Mouse (Mus musculus): Measurements from ENCODE around the gene Igsf21. TPM values are rescaled to one million over a fixed set of nuclear protein-coding genes. Genes with fewer than 3 reads are reported as not detected.

Igsf21 gene
- 1.2 TPM in 2 replicates for polyA plus RNA-seq (2015; fragmentation: Nextera tagmentation; extraction: Ambion mirVana)

- peak within 1 kb of the TSS; percentile 50 for H3K4me2 ChIP-seq (replicated peaks)
- no peaks in the 10 kb centered on the region for H3K36me3 ChIP-seq
- peak; percentile 55; the same call in 1 of the 2 replicates for ATAC-seq (ENCODE audit: insufficient number of reproducible peaks, low FRiP score, low TSS enrichment, low read depth)
- H3K9ac ChIP-seq = no peak within 1 kb of the TSS
- H3K27me3 ChIP-seq = peaks cover 87% of the 10 kb centered on the region
- peaks cover 16% of the 10 kb centered on the region for H3K4me1 ChIP-seq
- no peak within 1 kb of the TSS for H3K27ac ChIP-seq (replicated peaks)
- no peaks in the 10 kb centered on the region for H3K9me3 ChIP-seq (replicated peaks)
- under 1% methylated on average over 63 of the region's 90 CpGs for WGBS
- peak within 1 kb of the TSS; percentile 33 for H3K4me3 ChIP-seq (replicated peaks)
Measured at GRCm38 (mm10) chr4:140246180-140247005, at the start of gene Igsf21. TSS of gene Igsf21 (minus strand) at chr4:140246784.

DNA sequence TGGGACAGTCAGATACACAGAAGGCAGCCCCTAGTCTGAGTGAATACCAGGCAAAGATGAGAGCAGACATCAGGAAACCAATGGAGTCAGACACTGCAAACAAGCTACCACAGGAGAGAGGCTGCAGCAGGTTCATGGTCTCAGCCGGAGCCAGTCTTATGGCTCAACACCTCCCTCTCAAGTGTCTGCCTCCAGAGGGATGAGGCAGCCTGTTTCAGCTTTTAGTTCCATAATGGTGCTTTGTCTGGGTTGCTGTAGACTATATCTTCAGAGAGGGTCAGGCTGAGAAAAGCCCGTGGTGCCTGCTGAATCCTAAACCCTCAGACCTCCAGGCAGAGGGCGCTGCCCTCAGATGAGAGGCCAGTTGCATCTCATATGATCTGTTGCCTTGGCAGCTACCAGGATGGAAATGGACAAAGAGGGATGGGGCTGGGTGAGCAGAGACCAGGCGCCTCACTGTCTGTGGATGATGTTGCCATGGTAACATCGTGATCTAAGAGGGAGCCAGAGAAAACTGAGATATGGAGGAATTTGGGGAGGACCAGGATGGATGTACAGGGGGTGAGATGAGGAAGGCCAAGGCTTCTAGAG lies 39.2 kb upstream of the Igsf21 start:
- Histone ChIP-seq H3K27me3 (no peaks in the 10 kb centered on the region), H3K36me3 (no peaks in the 10 kb centered on the region), H3K9ac (no peak overlapping the region), H3K27ac (replicated peaks) (no peak overlapping the region), H3K4me3 (replicated peaks) (no peak overlapping the region), H3K9me3 (replicated peaks) (no peaks in the 10 kb centered on the region), H3K4me2 (replicated peaks) (no peak overlapping the region), H3K4me1 (no peaks in the 10 kb centered on the region)
- WGBS = 76% methylated on average over 5 of the region's 5 CpGs
- ATAC-seq (ENCODE audit: insufficient number of reproducible peaks, low FRiP score, low TSS enrichment, low read depth) = no peak

DNA sequence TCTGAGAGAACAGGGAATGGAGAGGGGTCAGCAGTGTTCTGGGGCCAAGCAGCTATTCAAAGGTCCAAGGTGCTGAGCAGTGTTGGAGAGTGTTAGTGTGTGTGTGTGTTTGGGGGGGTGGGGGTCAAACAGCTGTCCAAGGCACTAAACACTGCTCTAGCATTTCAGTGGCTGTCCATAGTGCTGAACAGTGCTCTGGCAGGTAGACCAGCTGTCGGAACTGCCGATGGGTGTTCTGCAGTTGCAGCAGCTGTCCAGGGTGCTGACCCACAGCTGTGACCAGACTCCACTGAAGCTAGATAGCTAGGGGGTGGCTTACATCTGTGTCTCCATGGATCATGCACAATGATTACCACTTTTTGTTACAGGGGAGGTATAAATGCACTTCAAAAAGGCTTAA lies 36.8 kb upstream of the Igsf21 start:
- Histone ChIP-seq H3K27ac (replicated peaks) (no peak overlapping the region), H3K4me3 (replicated peaks) (no peak overlapping the region), H3K36me3 (no peaks in the 10 kb centered on the region), H3K4me2 (replicated peaks) (no peak overlapping the region), H3K9ac (no peak overlapping the region), H3K4me1 (no peaks in the 10 kb centered on the region), H3K27me3 (no peaks in the 10 kb centered on the region), H3K9me3 (replicated peaks) (no peaks in the 10 kb centered on the region)
- no peak for ATAC-seq (ENCODE audit: insufficient number of reproducible peaks, low FRiP score, low TSS enrichment, low read depth)
- 7% methylated on average over 2 of the region's 2 CpGs for WGBS

DNA sequence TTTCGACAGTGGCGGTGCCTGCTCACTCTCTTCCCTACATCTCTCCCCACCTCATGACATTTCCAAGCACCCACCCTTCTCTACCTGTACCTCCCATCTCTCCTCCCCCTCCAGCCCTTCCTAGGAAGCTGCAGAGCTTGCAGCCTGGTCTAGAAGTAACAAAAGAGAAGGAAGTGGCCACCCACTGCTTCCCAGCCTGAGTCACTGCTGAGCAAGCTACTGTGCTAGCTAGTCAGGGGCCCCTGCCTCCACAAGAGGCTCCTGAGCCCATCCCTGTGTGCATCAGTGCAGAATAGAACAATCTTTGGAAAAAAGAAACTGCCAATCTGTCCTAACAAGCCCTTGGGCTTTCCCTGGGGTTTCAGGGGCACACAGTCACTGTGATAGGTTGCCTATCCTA lies 31.7 kb upstream of the Igsf21 start:
- Histone ChIP-seq H3K9me3 (replicated peaks) (no peaks in the 10 kb centered on the region; the same call in 1 of the 2 replicates), H3K4me2 (replicated peaks) (no peak overlapping the region), H3K4me1 (no peaks in the 10 kb centered on the region), H3K4me3 (replicated peaks) (no peak overlapping the region), H3K27me3 (no peaks in the 10 kb centered on the region), H3K9ac (no peak overlapping the region), H3K36me3 (no peaks in the 10 kb centered on the region), H3K27ac (replicated peaks) (no peak overlapping the region)
- no peak for ATAC-seq (ENCODE audit: insufficient number of reproducible peaks, low FRiP score, low TSS enrichment, low read depth)
- WGBS = 94% methylated on average over 2 of the region's 2 CpGs

DNA sequence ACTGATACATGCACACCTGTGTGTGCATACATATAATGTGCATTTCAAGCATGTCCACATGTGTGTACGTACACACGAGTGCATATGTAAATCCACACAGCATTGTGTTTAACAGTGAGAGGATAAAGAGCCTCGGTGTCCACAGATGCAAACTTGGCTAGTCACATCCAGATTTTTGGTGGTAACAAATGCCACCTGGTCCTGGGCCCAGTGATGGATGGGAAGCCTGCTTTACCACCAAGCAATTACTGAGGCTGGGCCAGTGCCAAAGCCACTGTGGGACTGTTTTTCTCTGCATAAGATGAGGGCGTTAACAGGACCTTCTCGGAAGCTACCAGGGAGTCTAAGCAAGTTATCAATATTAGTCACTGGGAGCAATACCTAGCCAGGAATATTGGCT lies 25.3 kb upstream of the Igsf21 start:
- no peak overlapping the region for H3K27ac ChIP-seq (replicated peaks)
- WGBS = 91% methylated on average over 5 of the region's 5 CpGs
- no peaks in the 10 kb centered on the region for H3K4me1 ChIP-seq
- H3K9me3 ChIP-seq (replicated peaks) = no peaks in the 10 kb centered on the region; the same call in 1 of the 2 replicates
- H3K27me3 ChIP-seq = no peaks in the 10 kb centered on the region
- ATAC-seq (ENCODE audit: insufficient number of reproducible peaks, low FRiP score, low TSS enrichment, low read depth) = no peak
- no peak overlapping the region for H3K4me3 ChIP-seq (replicated peaks)
- no peak overlapping the region for H3K4me2 ChIP-seq (replicated peaks)
- no peaks in the 10 kb centered on the region for H3K36me3 ChIP-seq
- H3K9ac ChIP-seq = no peak overlapping the region

DNA sequence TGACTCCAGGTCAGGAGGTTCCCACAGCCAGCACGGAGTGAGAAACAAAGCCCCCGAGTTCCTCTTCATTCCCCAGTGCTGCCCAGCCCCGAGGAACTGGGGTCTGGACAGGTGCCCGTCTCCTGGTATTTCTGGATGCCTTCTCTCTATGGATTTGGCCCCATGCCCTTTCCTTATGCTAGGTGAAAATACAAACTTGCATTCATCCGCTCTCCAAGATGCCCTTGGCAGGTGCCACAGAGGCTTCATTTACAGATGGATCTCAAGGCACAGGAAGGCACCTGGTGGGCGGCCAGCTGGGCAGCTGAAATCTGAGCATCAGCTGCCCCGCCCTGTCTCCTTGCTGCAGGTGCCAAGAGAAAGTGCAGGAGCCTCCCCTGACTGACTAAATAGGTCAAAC lies 23.9 kb upstream of the Igsf21 start:
- Histone ChIP-seq H3K9me3 (replicated peaks) (no peaks in the 10 kb centered on the region), H3K36me3 (no peaks in the 10 kb centered on the region), H3K27me3 (no peaks in the 10 kb centered on the region), H3K9ac (no peak overlapping the region), H3K4me1 (no peaks in the 10 kb centered on the region), H3K27ac (replicated peaks) (no peak overlapping the region), H3K4me2 (replicated peaks) (no peak overlapping the region), H3K4me3 (replicated peaks) (no peak overlapping the region)
- 71% methylated on average over 7 of the region's 7 CpGs for WGBS
- ATAC-seq (ENCODE audit: insufficient number of reproducible peaks, low FRiP score, low TSS enrichment, low read depth) = no peak

- H3K27ac ChIP-seq (replicated peaks) = no peak overlapping the region
- no peaks in the 10 kb centered on the region for H3K36me3 ChIP-seq
- no peak overlapping the region for H3K4me3 ChIP-seq (replicated peaks)
- 83% methylated on average over 15 of the region's 15 CpGs for WGBS
- H3K27me3 ChIP-seq = no peaks in the 10 kb centered on the region
- H3K4me1 ChIP-seq = no peaks in the 10 kb centered on the region
- no peak overlapping the region for H3K9ac ChIP-seq
- ATAC-seq (ENCODE audit: insufficient number of reproducible peaks, low FRiP score, low TSS enrichment, low read depth) = no peak
- no peak overlapping the region for H3K4me2 ChIP-seq (replicated peaks)
- H3K9me3 ChIP-seq (replicated peaks) = no peaks in the 10 kb centered on the region
Measured at GRCm38 (mm10) chr4:140269184-140269840, 22.7 kb upstream of the Igsf21 start.

DNA sequence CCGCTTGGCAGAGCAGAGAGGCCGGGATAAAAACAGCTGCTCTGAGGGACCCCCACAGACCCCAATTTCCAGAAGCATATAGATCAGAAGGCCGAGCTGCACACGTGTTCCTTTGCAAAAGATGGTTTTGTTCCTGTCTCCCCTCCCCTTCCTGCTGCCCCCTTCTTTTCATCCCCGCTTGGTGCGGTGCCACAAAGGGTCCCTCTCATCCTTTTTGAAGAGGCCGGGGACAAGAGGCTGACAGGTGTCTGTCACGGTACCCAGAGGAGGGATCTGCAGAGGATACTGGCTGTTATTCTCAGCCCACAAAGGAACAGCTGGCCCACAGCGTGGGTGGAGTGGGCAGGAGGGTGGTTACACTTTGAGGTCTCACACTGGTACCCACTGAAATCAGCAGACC lies 21.3 kb upstream of the Igsf21 start:
- Histone ChIP-seq H3K4me1 (no peaks in the 10 kb centered on the region), H3K4me2 (replicated peaks) (no peak overlapping the region), H3K27ac (replicated peaks) (no peak overlapping the region), H3K27me3 (no peaks in the 10 kb centered on the region), H3K9me3 (replicated peaks) (no peaks in the 10 kb centered on the region), H3K36me3 (no peaks in the 10 kb centered on the region), H3K4me3 (replicated peaks) (no peak overlapping the region), H3K9ac (no peak overlapping the region)
- no peak for ATAC-seq (ENCODE audit: insufficient number of reproducible peaks, low FRiP score, low TSS enrichment, low read depth)
- WGBS = 76% methylated on average over 9 of the region's 9 CpGs

DNA sequence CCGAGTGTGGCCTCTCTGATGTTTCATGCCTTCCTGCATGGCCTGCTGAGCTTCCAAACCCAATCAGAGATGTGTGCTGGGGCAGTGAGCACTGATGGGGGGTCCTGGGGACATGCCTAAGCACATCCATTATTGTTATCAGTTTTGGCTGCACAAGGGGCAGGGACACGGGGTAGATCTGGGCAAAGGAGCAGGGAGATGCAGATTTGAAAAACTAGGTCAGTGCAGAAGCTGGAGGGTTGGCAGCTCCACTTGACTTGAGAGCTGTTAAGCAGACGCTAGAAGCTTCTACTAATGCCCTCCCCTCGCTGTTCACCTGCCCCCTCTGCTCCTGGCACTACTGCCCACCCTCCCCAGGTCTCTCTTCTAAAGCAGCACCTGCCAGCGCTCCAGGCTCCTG lies 20.5 kb upstream of the Igsf21 start:
- H3K27me3 ChIP-seq = no peaks in the 10 kb centered on the region
- no peaks in the 10 kb centered on the region for H3K4me1 ChIP-seq
- H3K9me3 ChIP-seq (replicated peaks) = no peaks in the 10 kb centered on the region
- no peak overlapping the region for H3K9ac ChIP-seq
- H3K4me2 ChIP-seq (replicated peaks) = no peak overlapping the region
- H3K4me3 ChIP-seq (replicated peaks) = no peak overlapping the region
- WGBS = 82% methylated on average over 5 of the region's 5 CpGs
- no peak for ATAC-seq (ENCODE audit: insufficient number of reproducible peaks, low FRiP score, low TSS enrichment, low read depth)
- no peak overlapping the region for H3K27ac ChIP-seq (replicated peaks)
- H3K36me3 ChIP-seq = no peaks in the 10 kb centered on the region

- H3K27me3 ChIP-seq = no peaks in the 10 kb centered on the region
- no peak overlapping the region for H3K9ac ChIP-seq
- no peak overlapping the region for H3K27ac ChIP-seq (replicated peaks)
- peak; percentile 91 for ATAC-seq (ENCODE audit: insufficient number of reproducible peaks, low FRiP score, low TSS enrichment, low read depth)
- no peaks in the 10 kb centered on the region for H3K9me3 ChIP-seq (replicated peaks)
- H3K4me3 ChIP-seq (replicated peaks) = no peak overlapping the region
- no peaks in the 10 kb centered on the region for H3K4me1 ChIP-seq
- no peaks in the 10 kb centered on the region for H3K36me3 ChIP-seq
- 7% methylated on average over 6 of the region's 6 CpGs for WGBS
- no peak overlapping the region for H3K4me2 ChIP-seq (replicated peaks)
Measured at GRCm38 (mm10) chr4:140258968-140259367, 12.4 kb upstream of the Igsf21 start.

DNA sequence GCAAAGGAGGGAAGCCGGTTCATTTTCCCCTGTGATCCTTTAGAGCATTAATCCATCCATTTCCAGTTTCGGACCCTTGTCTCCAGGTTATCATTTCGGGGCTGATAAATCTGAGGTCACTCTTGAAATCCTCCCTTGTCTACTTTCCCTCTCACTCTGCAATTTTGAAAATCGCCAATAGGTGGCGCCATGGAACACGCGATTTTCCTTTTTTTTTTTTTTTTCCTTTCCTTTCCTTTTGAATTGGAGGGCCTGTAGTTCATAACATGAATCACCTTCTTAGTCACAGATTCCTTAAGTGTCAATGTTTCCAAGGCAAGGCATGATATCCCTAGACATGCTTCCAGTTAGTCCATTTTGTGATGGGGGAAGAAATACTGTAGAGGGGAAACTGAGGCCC lies 5.8 kb upstream of the Igsf21 start:
- Histone ChIP-seq H3K4me1 (peaks cover 5% of the 10 kb centered on the region), H3K27me3 (peaks cover 34% of the 10 kb centered on the region), H3K4me3 (replicated peaks) (no peak overlapping the region), H3K9me3 (replicated peaks) (no peaks in the 10 kb centered on the region), H3K4me2 (replicated peaks) (no peak overlapping the region), H3K27ac (replicated peaks) (no peak overlapping the region), H3K9ac (no peak overlapping the region), H3K36me3 (no peaks in the 10 kb centered on the region)
- WGBS = 10% methylated on average over 7 of the region's 7 CpGs
- ATAC-seq (ENCODE audit: insufficient number of reproducible peaks, low FRiP score, low TSS enrichment, low read depth) = no peak

All from embryonic facial prominence, embryonic 15.5 days (tissue).